Mouse (Mus musculus): ENCODE data around the gene Abca4.

Abca4 gene

DNA sequence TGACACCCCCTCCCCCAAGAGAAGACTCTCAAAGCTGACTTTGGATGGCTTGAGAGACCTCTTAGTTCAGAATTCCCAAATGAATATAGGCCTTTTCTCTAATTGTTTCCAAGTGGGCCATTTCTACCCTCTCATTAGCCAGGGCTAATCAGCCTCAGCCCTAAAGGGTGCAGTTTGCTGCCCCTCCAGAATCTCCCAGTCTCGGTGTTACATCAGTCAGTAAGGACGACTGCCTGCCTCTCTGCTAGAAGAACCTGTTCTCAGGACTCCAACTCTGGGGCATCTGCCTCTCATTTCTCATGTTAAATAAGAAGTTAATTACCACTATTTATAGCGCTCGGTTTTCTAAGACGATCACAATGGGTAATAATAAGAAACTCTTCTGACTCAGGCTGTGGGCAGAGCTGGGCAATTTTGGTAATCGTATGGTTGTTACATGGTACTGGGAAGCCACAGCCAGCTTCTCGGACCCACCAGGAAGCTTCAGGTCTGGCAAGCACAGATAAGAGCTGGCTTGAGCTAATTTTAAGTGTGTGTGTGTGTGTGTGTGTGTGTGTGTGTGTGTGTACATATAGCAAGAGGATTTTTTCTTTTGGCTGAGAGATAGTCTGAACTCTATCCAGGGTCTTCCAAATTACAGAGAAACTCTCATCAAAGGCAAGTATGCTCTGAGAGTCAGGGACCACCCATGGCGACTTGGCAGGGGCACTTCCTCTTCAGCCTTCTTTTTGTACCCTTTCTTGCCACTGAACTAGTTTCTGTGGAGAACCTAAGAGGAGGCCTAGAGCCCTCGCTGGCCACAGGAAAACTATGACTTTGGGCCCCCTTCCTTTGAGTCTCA lies 67.1 kb downstream of the Abca4 start:
- no peak for DNase-seq

DNA sequence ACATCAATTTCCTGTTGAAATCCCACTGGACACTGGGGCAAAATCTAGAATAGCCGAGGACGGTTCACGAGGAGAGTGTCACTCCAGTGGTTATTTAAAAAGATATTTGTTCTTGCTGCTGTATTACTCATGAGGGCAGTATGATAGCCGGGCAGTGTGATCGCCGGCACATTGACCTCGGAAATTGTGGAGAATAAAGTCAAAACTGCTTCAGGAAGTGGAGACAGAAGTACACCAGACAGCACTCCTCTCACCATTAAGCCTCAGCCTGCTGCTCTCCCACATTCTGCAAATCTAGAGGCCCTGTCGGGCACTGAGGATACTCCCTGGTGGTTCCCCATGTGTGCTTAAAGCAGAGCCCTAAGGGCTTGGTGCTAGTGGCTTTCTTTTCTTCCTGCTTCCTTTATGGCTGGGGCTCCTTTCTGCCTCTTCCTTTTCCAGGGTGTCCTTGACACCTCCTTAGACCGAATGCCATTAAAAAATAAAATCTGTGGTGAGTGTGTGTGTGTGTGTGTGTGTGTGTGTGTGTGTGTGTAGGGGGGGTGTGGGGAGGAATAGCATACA lies 74.5 kb downstream of the Abca4 start:
- no peak for DNase-seq

DNA sequence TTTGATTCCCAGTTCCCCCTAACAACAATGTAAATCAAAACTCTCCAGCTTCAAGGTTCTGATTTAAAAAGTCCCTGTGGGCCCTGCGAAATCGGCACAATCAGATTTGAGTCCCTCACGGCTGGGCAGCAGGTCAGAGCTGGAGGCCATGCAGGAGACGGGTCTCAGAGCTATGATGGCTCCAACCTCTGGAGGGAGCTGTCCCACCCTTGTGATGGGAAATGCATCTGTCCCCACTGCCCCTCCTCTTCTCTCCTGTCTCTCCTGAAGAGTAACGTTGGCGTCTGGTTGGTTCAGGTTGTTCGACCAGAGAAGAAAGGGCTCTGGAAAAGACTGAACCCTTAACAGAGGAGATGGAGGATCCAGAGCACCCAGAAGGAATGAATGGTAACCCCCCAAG lies 75.5 kb downstream of the Abca4 start:
- DNase-seq, result no peak

DNA sequence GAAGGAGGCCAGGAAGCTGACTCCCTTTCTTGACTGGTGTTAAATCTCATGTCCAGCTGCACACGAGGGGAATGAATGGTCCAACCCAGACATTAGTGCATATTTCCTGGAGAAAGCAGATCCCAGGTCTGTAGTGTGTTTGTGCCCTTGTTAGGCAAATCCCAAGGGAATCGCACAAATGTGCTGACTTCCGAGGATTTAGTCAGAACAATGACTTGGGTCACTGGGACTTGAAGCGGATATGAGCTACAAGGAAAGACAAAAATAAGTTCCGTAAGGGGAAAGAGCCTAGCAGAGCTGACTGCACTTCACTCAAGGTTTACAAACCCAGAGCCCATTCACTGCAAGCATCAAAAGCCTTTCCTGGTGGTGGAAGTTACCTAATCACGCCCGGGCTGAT lies 76.0 kb downstream of the Abca4 start:
- DNase-seq, result no peak

DNA sequence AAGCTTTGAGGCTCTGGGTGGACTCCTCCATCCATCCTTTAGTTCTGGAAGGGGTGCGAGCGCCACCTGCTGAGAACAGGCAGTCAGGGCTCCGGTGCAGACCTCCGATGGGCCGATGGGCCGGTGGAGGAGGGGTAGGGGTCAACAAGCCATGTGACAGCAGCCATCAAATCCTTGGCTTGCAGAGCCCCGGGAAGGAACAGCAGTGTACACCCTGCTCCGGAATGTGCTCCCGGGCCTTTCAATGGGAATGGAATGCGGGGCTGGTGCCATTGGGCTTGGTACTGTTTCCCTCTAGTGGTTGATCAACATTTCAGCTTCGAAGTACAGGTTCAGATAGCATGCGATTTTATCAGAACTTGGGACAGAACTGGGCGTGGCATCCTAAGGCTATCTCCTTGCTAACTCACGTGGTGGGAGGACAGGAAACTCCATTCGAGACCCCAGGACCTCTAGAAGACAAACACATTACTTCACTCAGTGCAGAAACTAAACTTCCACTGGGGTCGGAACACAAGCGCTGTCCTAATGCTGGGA lies 78.0 kb downstream of the Abca4 start:
- DNase-seq, result peak; percentile 97

DNA sequence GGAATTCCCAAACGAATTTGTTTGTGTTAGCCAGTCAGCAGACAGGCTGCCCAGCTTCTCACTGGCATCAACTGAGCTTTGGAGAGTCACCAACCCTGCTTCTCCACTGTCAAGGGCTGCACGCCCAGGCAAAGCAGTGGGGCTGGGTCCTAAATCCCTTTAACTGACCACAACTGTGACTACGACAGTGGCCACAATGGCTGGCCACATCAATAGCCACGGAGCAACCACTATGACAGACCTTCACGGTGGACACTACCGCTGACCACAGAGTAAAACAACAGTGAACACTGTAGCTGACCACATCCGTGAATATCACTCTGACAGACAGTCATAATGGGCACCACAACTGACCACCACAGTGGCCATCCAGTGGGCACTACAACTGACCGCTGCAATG lies 78.6 kb downstream of the Abca4 start:
- no peak for DNase-seq

DNA sequence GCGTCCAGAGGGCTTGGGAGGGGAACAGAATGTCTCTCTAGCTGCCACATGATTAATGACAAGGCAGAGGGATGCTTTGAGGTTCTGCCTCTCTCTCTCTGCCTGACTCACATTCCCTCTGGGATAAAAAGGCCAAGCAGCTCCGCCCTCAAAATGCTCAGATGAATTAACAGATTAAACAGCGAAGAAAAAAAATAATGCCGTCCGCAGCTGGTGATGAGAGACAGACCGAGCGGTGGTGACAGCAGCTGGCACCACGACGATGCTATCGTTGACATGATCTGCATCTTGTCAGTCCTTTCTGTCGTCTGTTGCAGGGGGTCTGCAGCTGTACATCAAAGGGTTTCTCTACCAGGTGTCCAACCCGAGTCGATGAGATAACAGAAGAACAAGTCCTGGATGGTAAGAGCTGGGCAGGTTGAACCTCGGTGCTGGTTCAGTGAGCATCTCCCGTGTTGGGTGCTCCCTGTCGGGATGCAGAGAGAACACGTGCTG lies 84.8 kb downstream of the Abca4 start:
- no peak for DNase-seq

DNA sequence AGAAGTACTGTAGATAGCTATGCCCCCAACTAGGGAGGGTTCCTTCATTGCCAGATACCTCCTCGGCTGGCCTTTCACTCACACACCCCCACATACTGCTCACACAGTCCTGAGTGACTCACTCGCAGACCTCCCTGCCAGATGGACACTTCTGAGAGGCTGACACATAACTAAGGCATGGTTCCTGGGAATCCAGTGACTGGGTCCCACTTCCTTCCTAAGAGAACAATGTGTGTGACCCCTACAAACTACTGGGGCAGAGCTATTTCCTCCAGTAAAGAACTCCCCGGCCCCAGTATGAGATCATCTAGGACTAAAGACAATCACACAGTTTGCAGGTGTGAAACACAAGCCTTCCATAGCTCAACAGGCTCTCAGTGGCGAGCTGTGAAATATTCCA lies 86.5 kb downstream of the Abca4 start:
- no peak for DNase-seq

DNA sequence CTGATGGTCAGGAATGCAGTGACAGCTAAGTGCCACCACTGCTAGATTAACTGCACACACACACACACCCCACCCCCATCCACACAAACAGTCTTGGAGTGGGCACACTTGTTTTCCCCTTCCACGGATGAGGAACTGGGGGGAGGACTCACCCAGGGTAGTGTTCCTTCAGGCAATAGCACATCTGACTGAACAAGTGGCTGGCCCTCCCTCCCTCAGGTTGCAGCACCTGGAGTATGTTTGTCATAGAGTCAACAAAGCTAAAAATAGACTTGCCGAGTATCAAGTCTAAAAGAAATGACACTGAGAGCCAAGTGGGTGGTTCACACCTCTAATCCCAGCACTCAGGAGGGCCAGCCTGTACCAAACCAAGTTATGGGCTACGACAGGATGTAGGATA lies 87.4 kb downstream of the Abca4 start:
- peak; percentile 39 for DNase-seq

DNA sequence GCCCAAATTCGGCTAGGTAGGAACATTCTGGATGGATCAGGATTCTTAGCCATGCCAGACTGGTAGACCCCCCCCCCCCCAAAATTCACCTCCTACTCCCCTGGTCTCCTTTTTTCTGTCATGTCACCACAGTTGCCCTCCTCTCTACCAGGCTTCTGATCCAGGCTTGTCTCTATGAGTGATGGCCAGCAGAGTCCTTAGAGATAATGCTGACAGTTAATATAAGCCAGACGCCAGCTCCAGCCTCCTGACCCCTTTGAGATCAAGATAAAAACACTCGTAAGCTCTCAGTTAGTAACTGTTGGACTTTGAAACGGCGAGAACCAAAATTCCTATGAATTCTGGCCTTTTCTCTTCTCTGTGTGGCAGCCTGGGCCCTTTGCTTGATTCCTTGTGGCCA lies 89.0 kb downstream of the Abca4 start:
- no peak for DNase-seq

DNA sequence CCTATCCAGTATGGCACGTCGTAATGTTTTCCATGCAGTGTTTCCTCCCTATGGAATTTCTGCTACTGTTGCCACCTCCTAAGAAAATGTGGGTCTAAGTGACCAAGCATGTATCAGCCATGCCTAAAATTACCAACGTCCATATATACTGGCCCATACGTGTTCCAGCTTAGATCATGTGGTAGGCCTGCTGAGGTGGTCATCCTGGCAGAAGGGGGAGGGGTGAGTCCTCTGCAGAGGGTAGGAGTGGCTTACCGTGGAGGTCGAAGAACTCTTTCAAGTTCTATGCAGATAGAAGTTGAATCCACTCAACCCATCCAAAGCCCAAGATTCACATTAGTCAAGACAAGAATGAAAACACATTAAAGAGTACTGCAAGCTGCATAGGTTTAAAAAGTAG lies 89.6 kb downstream of the Abca4 start:
- DNase-seq, result no peak

DNA sequence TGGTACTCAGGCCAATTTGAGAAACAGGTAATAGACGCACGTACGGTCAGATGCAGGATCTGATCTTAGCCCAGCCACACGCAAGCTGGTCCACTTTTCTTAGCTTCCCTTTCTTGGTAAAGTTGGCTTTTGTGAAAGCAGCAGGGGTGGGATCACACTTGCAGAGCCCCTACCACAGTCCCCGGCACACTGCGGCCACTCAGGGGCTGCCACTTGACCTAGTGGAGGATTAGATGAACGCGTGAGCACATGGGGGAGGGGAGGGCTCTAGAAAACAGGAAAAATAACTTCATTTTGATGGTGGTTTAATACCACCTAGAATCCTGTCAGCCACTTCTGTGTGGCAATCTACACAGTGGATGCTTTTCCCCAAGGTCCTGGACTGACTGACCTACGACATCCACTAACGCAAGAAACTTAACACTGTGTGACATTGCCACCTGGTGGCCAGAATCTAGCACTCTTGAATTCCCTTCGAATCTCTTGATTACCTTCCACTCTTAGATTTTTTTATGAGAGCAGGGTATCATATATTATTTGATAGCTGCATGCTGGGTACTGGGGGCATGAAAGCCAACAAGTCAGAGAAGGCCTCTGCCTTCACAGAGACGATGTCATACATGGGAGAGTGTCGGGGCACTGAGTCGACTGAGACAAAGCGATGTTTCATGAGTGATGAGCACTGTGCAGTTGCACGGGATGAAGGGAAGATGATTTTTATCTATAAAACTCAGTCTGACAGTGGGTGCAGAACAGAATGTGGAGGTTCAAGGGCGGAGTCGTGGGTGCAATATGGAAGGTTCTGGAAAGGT lies 96.6 kb downstream of the Abca4 start:
- peak; percentile 79 for DNase-seq

DNA sequence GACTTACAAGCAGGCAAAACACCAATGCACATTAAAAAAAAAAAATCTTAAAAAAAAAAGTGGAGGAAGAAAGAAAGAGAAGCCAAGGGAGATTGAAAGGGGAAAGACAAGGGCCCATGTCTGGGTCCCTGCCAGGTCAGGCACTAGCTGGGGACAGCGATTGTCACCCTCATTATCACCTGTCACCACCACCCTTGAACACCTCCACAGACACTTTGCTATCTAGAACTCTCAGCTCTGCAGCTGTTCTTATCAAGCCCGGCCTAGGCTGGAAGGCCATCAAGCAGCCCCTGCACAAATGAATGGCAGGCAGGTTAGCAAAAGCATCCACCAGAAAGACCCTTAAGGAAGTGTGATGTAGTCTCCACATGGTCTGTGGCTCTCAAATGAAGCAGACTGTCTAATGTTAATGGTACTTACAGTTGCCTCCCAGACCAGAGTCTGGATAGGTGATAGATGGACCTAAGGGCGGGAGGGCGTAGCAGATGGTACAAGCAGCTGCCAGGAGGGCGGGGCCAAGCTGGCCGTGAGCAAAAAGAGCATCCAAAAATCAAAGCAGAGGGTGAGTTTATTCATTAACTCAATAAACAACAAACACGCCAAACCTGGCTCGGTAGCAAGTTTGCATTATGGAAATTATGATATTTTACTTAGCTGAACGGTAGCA lies 98.1 kb downstream of the Abca4 start:
- peak; percentile 32 for DNase-seq

DNA sequence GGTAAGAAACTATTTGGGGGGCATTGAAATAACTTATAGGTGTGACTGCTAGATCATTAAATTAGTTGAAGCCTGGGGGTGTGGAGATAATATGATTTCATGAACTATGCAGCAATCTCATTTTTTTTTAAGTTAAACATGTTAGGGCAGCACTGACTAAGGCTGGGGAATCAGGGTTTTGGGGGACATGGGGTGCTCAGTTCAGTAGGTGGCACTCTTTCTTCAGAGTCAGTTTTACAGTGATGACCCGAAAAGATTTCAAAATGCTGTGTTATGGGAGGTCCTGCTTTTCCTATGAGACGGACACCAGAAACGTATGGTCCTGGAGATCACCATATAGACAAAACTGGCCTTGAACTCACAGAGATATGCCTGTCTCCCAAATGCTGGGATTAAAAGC lies 99.2 kb downstream of the Abca4 start:
- no peak for DNase-seq

DNA sequence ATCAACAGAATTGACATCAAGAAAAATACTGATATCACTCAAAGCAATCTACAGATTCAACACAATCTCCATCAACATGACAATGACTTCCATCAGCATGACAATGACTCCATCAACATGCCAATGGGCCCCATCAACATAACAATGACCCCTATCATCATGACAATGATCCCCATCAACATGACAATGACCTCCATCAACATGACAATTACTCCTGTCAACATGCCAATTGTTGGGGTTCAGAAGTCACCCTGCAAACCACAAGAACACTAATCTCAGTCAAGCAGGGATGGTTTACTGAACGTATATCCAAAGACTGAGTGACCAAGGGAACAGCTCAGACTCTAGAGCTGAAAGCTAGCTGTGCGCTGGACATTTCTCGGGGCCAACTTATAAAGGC lies 101.2 kb downstream of the Abca4 start:
- DNase-seq, result no peak

DNA sequence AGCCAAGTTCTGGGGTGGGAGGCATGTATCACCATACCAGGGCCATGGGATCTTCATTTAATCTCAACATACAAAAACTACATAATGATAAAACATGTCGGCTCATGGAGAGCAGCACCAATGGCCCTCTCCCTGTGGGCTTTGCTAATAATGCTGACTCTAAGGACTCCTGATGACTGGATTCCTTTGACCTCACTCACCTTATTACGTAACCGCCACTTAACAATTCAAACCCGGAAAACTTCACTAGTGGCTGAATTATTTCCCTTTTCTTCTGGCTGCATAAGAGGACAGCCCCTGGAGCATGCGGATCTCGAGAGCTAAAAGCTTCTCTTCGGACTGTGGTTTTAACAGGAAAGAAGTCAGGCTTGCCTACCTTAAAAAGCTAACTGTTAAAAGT lies 106.6 kb downstream of the Abca4 start:
- DNase-seq, result no peak

DNA sequence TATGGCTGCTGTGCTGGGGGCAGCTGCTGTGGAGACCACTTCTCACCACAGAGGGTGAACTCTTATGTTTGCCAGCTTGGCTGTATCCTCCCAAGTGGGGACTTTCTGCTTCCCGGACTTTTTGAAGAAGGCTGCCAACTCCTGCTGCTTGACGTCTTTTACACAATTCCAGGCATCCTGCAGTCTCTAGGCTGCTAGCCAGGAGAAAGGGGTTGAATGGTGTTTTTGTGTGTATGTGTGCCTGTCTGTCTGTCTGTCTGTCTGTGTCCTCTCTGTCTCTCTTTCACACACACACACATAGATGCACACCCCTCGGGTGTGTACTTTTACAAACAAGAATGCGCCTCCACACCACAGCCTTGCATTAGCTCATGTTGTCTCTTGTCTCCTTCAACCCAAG lies 108.2 kb downstream of the Abca4 start:
- DNase-seq, result no peak

DNA sequence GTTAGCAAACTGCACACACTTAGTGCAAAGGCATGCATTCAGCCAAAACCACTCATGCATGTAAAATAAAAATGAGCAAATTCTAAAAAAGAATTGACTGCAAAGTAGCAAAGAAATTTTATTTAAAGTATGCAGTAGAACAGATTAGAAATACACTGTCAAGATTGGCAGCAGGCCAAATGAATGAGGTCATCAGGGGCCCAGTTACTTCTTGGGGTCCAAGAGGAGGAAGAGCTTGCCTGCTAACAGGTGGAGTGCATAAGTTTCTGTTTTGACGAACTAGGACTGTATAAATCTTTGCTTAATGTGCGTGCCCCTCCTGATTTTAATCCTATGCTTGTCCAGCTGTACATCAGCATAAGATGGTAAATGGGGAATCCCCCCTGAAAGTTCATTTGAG lies 109.8 kb downstream of the Abca4 start:
- no peak for DNase-seq

DNA sequence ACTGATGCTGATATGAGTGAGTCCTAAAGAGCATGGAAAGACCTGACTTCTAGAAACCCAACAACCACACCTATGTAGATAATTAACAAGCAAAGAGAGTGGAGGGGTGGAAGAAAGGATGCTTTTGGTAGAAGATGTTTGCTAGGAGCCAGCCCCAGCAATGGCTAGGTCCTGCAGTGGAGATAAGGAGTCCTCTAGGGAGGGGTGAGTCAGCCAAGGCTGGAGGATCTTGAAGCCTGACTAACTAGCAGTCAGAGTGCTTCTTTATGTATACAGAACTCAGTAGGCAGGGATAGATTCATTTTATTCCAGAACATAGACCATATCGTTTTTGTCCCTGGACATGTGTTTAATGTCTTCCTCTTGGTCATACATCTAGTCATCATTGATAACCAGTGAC lies 115.2 kb downstream of the Abca4 start:
- DNase-seq, result no peak

DNA sequence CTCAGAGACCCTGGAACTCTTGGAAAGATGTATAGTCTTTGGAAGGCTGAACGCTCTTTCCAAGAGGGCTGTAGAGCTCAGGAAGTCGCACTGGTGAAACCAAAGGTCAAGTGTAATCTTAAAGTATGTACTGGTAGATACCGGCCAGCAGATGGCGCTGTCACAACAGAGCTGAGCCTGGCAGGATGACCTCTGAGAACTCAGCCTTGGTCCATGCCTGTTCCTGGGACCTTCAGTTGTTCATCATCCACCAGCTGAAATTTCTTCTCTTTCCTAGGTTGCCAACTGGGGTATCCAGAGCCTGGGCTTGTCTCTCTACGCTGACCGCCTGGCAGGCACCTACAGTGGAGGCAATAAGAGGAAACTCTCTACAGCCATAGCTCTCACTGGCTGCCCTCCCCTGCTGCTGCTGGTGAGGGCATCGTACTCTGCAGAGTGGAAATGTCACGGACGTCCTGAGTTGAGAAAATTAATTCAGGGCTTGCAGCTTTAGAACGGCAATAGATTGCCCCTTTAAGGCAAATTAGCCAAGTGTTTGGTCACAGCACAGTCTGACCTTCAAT lies 125.5 kb downstream of the Abca4 start:
- DNase-seq, result peak; percentile 83

DNA sequence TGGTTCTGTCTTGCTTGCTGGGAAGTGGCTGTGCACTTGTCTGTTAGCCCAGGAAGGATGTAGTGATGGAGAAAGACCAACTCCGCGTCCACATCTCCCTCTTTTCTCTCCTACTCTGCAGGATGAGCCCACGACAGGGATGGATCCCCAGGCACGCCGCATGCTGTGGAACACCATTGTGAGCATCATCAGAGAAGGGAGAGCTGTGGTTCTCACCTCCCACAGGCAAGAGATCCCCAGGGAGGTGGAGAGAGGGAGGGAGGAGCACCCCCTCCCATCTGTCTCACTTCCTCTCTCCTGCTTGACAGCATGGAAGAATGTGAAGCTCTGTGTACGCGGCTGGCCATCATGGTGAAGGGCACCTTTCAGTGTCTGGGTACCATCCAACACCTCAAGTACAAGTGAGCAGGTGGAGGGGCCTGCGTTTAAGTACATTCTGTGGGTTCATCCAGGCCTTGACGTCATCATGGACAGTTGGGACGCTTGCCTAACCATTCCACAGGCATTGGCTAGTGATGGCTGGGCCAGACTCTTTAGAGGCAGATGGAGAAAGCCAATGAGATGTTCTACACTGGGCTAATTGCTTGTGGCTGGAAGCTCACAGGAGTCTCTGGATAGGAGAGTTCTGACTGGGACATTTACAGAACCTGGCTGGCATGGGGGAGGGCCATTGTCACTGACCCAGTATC lies 126.5 kb downstream of the Abca4 start:
- no peak for DNase-seq

DNA sequence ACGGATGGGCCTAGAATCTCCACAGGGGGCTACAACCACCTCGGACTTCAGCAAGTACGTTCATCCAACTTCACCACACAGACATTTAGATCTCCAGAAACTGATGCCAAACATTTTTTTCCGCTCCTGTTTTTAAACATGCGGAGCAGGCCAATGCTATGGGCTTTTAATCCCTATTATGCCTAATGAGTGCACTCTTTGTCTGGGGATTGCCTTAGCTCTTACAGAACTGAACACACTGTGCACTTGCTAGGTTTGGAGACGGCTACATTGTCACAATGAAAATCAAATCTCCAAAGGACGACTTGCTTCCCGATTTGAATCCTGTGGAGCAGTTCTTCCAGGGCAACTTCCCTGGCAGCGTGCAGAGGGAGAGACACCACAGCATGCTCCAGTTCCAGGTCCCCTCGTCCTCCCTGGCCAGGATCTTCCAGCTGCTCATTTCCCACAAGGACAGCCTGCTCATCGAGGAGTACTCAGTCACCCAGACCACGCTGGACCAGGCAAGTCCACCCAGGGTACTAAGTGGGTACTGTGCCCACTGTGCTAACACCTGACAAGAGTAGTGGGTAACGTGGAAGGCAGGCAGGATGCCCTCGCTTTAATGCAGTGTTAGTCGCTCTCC lies 129.4 kb downstream of the Abca4 start:
- DNase-seq, result no peak

Measured in kidney, adult 18-20 months (tissue).